Mouse (Mus musculus) cortical plate, adult 2 months (tissue): ENCODE data around the gene Ahcyl1.

Source experiments
- CTCF ChIP-seq: fragments of 200-500 bp; IDR thresholded peaks from 2 replicates; pipeline ENCODE4 v1.5.1; 2011; ENCODE audit warnings: mild to moderate bottlenecking, control low read depth, low read length; ENCODE audit not compliant: insufficient read depth; ENCODE audit errors: extremely low read depth
- POLR2A ChIP-seq: fragments of 200-500 bp; IDR thresholded peaks from 2 replicates; pipeline ENCODE4 v1.6.1; 2011; ENCODE audit warnings: mild to moderate bottlenecking, low read length, control low read depth; ENCODE audit not compliant: insufficient read depth; ENCODE audit errors: extremely low read depth

GRCm38 (mm10) chr3:107655491-107655890 lies 40.9 kb downstream of the Ahcyl1 start:
- TF ChIP-seq CTCF, result no peak
- TF ChIP-seq POLR2A, result no peak
